Mouse (Mus musculus) embryonic facial prominence, embryonic 15.5 days (tissue): ENCODE measurements around the gene Tgfb1i1. TPM values are rescaled to one million over a fixed set of nuclear protein-coding genes. Genes with fewer than 3 reads are reported as not detected.

Experiments
- ATAC-seq: fragments of 200-750 bp; cut with Nextera tagmentation; 2 replicates; pipeline ENCODE4 v1.8.0; 2017; ENCODE audit warnings: low read depth, moderate TSS enrichment; ENCODE audit not compliant: insufficient number of reproducible peaks, low FRiP score, low TSS enrichment
- H3K27ac ChIP-seq: fragments of 300-500 bp; sonication (generic); replicated peaks from 2 replicates; pipeline ENCODE4 v1.5.1; 2015; ENCODE audit warnings: mild to moderate bottlenecking, inconsistent platforms
- H3K27me3 ChIP-seq: fragments of 300-500 bp; sonication (generic); 2 replicates; pipeline ENCODE4 v1.6.1; 2015; ENCODE audit warnings: inconsistent platforms
- H3K36me3 ChIP-seq: fragments of 300-500 bp; sonication (generic); 2 replicates; pipeline ENCODE4 v1.6.1; 2015; ENCODE audit warnings: mild to moderate bottlenecking, inconsistent platforms
- H3K4me1 ChIP-seq: fragments of 300-500 bp; sonication (generic); 2 replicates; pipeline ENCODE4 v1.6.1; 2015; ENCODE audit warnings: inconsistent platforms
- H3K4me2 ChIP-seq: fragments of 300-500 bp; sonication (generic); replicated peaks from 2 replicates; pipeline ENCODE4 v1.6.1; 2015; ENCODE audit warnings: mild to moderate bottlenecking, inconsistent platforms
- H3K4me3 ChIP-seq: fragments of 300-500 bp; sonication (generic); replicated peaks from 2 replicates; pipeline ENCODE4 v1.5.1; 2015; ENCODE audit warnings: mild to moderate bottlenecking, inconsistent platforms
- H3K9ac ChIP-seq: fragments of 300-500 bp; sonication (generic); 2 replicates; pipeline ENCODE4 v1.6.1; 2015; ENCODE audit warnings: inconsistent platforms
- H3K9me3 ChIP-seq: fragments of 300-500 bp; sonication (generic); replicated peaks from 2 replicates; pipeline ENCODE4 v1.6.1; 2016; ENCODE audit warnings: inconsistent platforms
- WGBS: fragments of 180-500 bp; shearing (Covaris S2); methylation state at CpG from one replicate; pipeline ENCODE4 v1.1.7; 2015; 5-methylcytosine and 5-hydroxymethylcytosine counted together
- polyA plus RNA-seq: library from polyadenylated mRNA; unstranded; fragments of >200 nt; fragmentation: Nextera tagmentation; extraction: Ambion mirVana; gene quantifications from 2 replicates; pipeline ENCODE4 v1.2.1, GENCODE M21; 2015

The Tgfb1i1 gene
- polyA plus RNA-seq, 1 experiment from 2014 or later: 86.5 TPM

- ATAC-seq: no peak
- 79% methylated on average over 5 of the region's 5 CpGs for WGBS
- no peaks in the 10 kb centered on the region for H3K4me1 ChIP-seq
- no peaks in the 10 kb centered on the region for H3K9me3 ChIP-seq
- H3K36me3 ChIP-seq: peaks cover under 1% of the 10 kb centered on the region; the same call in 1 of the 2 replicates
- H3K27me3 ChIP-seq: no peaks in the 10 kb centered on the region
- no peak overlapping the region for H3K4me2 ChIP-seq
- no peak overlapping the region for H3K27ac ChIP-seq
- no peak overlapping the region for H3K4me3 ChIP-seq
- no peak overlapping the region for H3K9ac ChIP-seq
Observed at GRCm38 (mm10) chr7:128266056-128266455, 19.4 kb downstream of the Tgfb1i1 start.

GRCm38 (mm10) chr7:128267391-128267790 is 20.8 kb downstream of the Tgfb1i1 start:
- no peak overlapping the region for H3K4me3 ChIP-seq
- WGBS: 58% methylated on average over 13 of the region's 13 CpGs
- H3K9me3 ChIP-seq: no peaks in the 10 kb centered on the region
- peaks cover 14% of the 10 kb centered on the region for H3K36me3 ChIP-seq
- no peak overlapping the region for H3K4me2 ChIP-seq
- H3K4me1 ChIP-seq: no peaks in the 10 kb centered on the region
- H3K9ac ChIP-seq: no peak overlapping the region
- ATAC-seq: no peak
- H3K27ac ChIP-seq: no peak overlapping the region
- no peaks in the 10 kb centered on the region for H3K27me3 ChIP-seq

GRCm38 (mm10) chr7:128267813-128268212 is 21.2 kb downstream of the Tgfb1i1 start:
- Histone ChIP-seq H3K4me2 (no peak overlapping the region), H3K27me3 (no peaks in the 10 kb centered on the region), H3K9me3 (no peaks in the 10 kb centered on the region), H3K4me3 (no peak overlapping the region), H3K9ac (no peak overlapping the region), H3K4me1 (no peaks in the 10 kb centered on the region), H3K36me3 (peaks cover 16% of the 10 kb centered on the region), H3K27ac (no peak overlapping the region)
- no peak for ATAC-seq
- 82% methylated on average over 7 of the region's 7 CpGs for WGBS

- Histone ChIP-seq H3K27me3 (no peaks in the 10 kb centered on the region), H3K4me1 (no peaks in the 10 kb centered on the region), H3K9me3 (no peaks in the 10 kb centered on the region), H3K4me3 (no peak overlapping the region), H3K27ac (no peak overlapping the region), H3K9ac (no peak overlapping the region), H3K36me3 (peaks cover 36% of the 10 kb centered on the region), H3K4me2 (no peak overlapping the region)
- no peak for ATAC-seq
- 56% methylated on average over 13 of the region's 13 CpGs for WGBS
Observed at GRCm38 (mm10) chr7:128270431-128270850, 23.8 kb downstream of the Tgfb1i1 start.

GRCm38 (mm10) chr7:128271496-128271895 is 24.9 kb downstream of the Tgfb1i1 start:
- Histone ChIP-seq H3K9me3 (no peaks in the 10 kb centered on the region), H3K4me1 (no peaks in the 10 kb centered on the region), H3K4me3 (no peak overlapping the region), H3K9ac (no peak overlapping the region), H3K4me2 (no peak overlapping the region), H3K27me3 (no peaks in the 10 kb centered on the region), H3K36me3 (peaks cover 46% of the 10 kb centered on the region), H3K27ac (no peak overlapping the region)
- WGBS: 96% methylated on average over 8 of the region's 9 CpGs
- no peak for ATAC-seq

GRCm38 (mm10) chr7:128276051-128276450 is 29.4 kb downstream of the Tgfb1i1 start:
- Histone ChIP-seq H3K4me1 (no peaks in the 10 kb centered on the region), H3K27me3 (no peaks in the 10 kb centered on the region), H3K4me2 (no peak overlapping the region), H3K27ac (no peak overlapping the region), H3K9me3 (no peaks in the 10 kb centered on the region), H3K4me3 (no peak overlapping the region), H3K9ac (no peak overlapping the region), H3K36me3 (peaks cover 80% of the 10 kb centered on the region)
- no peak for ATAC-seq
- WGBS: 90% methylated on average over 6 of the region's 6 CpGs

GRCm38 (mm10) chr7:128279750-128280149 is 33.1 kb downstream of the Tgfb1i1 start:
- no peak overlapping the region for H3K27ac ChIP-seq
- H3K4me1 ChIP-seq: no peaks in the 10 kb centered on the region
- no peak for ATAC-seq
- H3K4me3 ChIP-seq: no peak overlapping the region
- no peaks in the 10 kb centered on the region for H3K27me3 ChIP-seq
- no peak overlapping the region for H3K4me2 ChIP-seq
- no peaks in the 10 kb centered on the region for H3K9me3 ChIP-seq
- peaks cover 52% of the 10 kb centered on the region for H3K36me3 ChIP-seq
- no peak overlapping the region for H3K9ac ChIP-seq
- 88% methylated on average over 4 of the region's 4 CpGs for WGBS

GRCm38 (mm10) chr7:128281765-128282164 is 35.2 kb downstream of the Tgfb1i1 start:
- H3K36me3 ChIP-seq: peaks cover 50% of the 10 kb centered on the region; the same call in 1 of the 2 replicates
- 91% methylated on average over 11 of the region's 11 CpGs for WGBS
- no peak overlapping the region for H3K27ac ChIP-seq

GRCm38 (mm10) chr7:128282532-128283244 is 36.1 kb downstream of the Tgfb1i1 start:
- WGBS: 35% methylated on average over 7 of the region's 7 CpGs
- no peak overlapping the region for H3K27ac ChIP-seq

More at GRCm38 (mm10) chr7:128281765-128282164, 35.2 kb downstream of the Tgfb1i1 start:
- Histone ChIP-seq H3K4me2 (no peak overlapping the region), H3K4me3 (no peak overlapping the region), H3K9ac (no peak overlapping the region), H3K4me1 (no peaks in the 10 kb centered on the region), H3K9me3 (no peaks in the 10 kb centered on the region), H3K27me3 (no peaks in the 10 kb centered on the region)
- ATAC-seq: no peak

GRCm38 (mm10) chr7:128284047-128284446 is 37.4 kb downstream of the Tgfb1i1 start:
- 56% methylated on average over 5 of the region's 5 CpGs for WGBS
- H3K4me2 ChIP-seq: no peak overlapping the region
- H3K27me3 ChIP-seq: no peaks in the 10 kb centered on the region
- H3K27ac ChIP-seq: no peak overlapping the region; the same call in 1 of the 2 replicates
- no peaks in the 10 kb centered on the region for H3K4me1 ChIP-seq
- H3K4me3 ChIP-seq: no peak overlapping the region
- no peak overlapping the region for H3K9ac ChIP-seq
- no peaks in the 10 kb centered on the region for H3K9me3 ChIP-seq
- ATAC-seq: no peak
- peaks cover 49% of the 10 kb centered on the region for H3K36me3 ChIP-seq

More at GRCm38 (mm10) chr7:128282532-128283244, 36.1 kb downstream of the Tgfb1i1 start:
- Histone ChIP-seq H3K4me3 (no peak overlapping the region), H3K9ac (no peak overlapping the region), H3K4me2 (no peak overlapping the region), H3K27me3 (no peaks in the 10 kb centered on the region), H3K4me1 (no peaks in the 10 kb centered on the region), H3K36me3 (peaks cover 52% of the 10 kb centered on the region), H3K9me3 (no peaks in the 10 kb centered on the region)
- no peak for ATAC-seq

GRCm38 (mm10) chr7:128285060-128285459 is 38.4 kb downstream of the Tgfb1i1 start:
- no peak for ATAC-seq
- Histone ChIP-seq H3K4me2 (no peak overlapping the region), H3K9ac (no peak overlapping the region), H3K4me3 (no peak overlapping the region), H3K27me3 (no peaks in the 10 kb centered on the region), H3K9me3 (no peaks in the 10 kb centered on the region), H3K27ac (no peak overlapping the region), H3K36me3 (peaks cover 42% of the 10 kb centered on the region), H3K4me1 (no peaks in the 10 kb centered on the region)
- 89% methylated on average over 8 of the region's 8 CpGs for WGBS
